Mouse (Mus musculus): ENCODE results near the gene Efcab12. TPM values are rescaled to one million over a fixed set of nuclear protein-coding genes. Genes with fewer than 3 reads are reported as not detected.
A peak's percentile ranks its signal among the peaks of the same experiment; 100 is the strongest.

Efcab12 gene
- total and polyA plus RNA-seq, 3 experiments, result 0.11 TPM; not detected in 2

- TF ChIP-seq HCFC1 (IDR thresholded peaks at IDR 0.05; ENCODE audit: low read depth, low read length) (peak; percentile 55; the same call in 1 of the 2 replicates), TAL1 (IDR thresholded peaks at IDR 0.05; ENCODE audit: low read length) (peak; percentile 75), ELF1 (IDR thresholded peaks at IDR 0.05; ENCODE audit: low read depth, low read length) (0 out of 2 replicates have a peak, but pooled peaks have one; percentile 9), MAX (IDR thresholded peaks at IDR 0.05; ENCODE audit: low read length) (no peak), NELFE (IDR thresholded peaks at IDR 0.05; ENCODE audit: low read depth, low read length) (no peak), MYC (IDR thresholded peaks at IDR 0.05; ENCODE audit: low read depth, low read length) (peak; percentile 52; the same call in 1 of the 2 replicates), RCOR1 (IDR thresholded peaks at IDR 0.05; ENCODE audit: low read depth, low read length) (peak; percentile 66), MYB (IDR thresholded peaks at IDR 0.05; ENCODE audit: low read depth, low read length) (no peak)
Measured at GRCm38 (mm10) chr6:115814104-115814503, 24.1 kb downstream of the Efcab12 start (continued).

DNA sequence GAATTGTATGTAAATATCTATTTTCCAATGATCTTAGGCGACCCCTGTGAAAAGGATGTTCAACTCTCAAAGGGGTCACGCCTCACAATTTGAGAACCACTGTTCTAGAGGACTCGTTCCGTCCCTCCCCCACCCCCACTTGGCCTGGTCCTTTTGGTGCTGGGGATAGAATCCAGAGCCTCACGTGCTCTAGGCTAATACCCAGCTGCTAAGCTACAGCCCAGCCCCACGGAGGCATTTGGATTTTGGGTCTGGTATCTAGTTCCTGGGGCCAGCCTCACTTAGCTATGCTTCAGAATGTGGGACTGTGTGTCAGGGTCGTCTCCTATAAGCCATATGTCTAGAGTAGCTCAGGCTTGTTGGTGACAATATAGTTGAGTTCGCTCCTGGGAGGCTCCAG is 26.6 kb downstream of the Efcab12 start:
- Histone ChIP-seq H3K9me3 (replicated peaks; ENCODE audit: insufficient read depth, low read length) (no peaks in the 10 kb centered on the region), H3K27ac (ENCODE audit: control insufficient read depth, low read depth, low read length) (no peak overlapping the region), H3K27me3 (ENCODE audit: control insufficient read depth in 1 of 2, insufficient read depth in 2 of 2, low read length in 2 of 2) (no peaks in the 10 kb centered on the region), H3K36me3 (ENCODE audit: control insufficient read depth in 1 of 2, insufficient read depth in 2 of 2, low read length in 2 of 2) (peaks cover 9 to 11% of the 10 kb centered on the region in 2 experiments), H3K4me3 (ENCODE audit: control insufficient read depth in 1 of 2, insufficient read depth in 1 of 2, low read depth in 2 of 2, low read length in 2 of 2) (no peak overlapping the region), H3K4me1 (ENCODE audit: control insufficient read depth in 1 of 2, insufficient read depth in 2 of 2, low read length in 2 of 2) (peaks cover 4 to 14% of the 10 kb centered on the region in 2 experiments), H3K9ac (ENCODE audit: control insufficient read depth, low read depth, low read length, poor library complexity, severe bottlenecking) (no peak overlapping the region), H3K79me2 (ENCODE audit: control insufficient read depth, insufficient read depth, low read length, poor library complexity) (peaks cover 19% of the 10 kb centered on the region)
- DNase-seq (ENCODE audit: low read depth, low spot score), result no peak
- TF ChIP-seq TCF12 (IDR thresholded peaks at IDR 0.05; ENCODE audit: low read depth, low read length) (no peak), EP300 (IDR thresholded peaks at IDR 0.05; ENCODE audit: low read depth in 1 of 2, low read length in 2 of 2) (no peak), ZNF384 (IDR thresholded peaks at IDR 0.05; ENCODE audit: low read depth, low read length) (no peak), TAL1 (IDR thresholded peaks at IDR 0.05; ENCODE audit: low read length) (no peak), NELFE (IDR thresholded peaks at IDR 0.05; ENCODE audit: low read depth, low read length) (no peak), USF1 (IDR thresholded peaks at IDR 0.05; ENCODE audit: low read depth, low read length) (no peak), MXI1 (IDR thresholded peaks at IDR 0.05; ENCODE audit: low read depth, low read length) (no peak), SIN3A (IDR thresholded peaks at IDR 0.05; ENCODE audit: low read length) (no peak), GABPA (IDR thresholded peaks at IDR 0.05; ENCODE audit: low read depth, low read length) (no peak)

DNA sequence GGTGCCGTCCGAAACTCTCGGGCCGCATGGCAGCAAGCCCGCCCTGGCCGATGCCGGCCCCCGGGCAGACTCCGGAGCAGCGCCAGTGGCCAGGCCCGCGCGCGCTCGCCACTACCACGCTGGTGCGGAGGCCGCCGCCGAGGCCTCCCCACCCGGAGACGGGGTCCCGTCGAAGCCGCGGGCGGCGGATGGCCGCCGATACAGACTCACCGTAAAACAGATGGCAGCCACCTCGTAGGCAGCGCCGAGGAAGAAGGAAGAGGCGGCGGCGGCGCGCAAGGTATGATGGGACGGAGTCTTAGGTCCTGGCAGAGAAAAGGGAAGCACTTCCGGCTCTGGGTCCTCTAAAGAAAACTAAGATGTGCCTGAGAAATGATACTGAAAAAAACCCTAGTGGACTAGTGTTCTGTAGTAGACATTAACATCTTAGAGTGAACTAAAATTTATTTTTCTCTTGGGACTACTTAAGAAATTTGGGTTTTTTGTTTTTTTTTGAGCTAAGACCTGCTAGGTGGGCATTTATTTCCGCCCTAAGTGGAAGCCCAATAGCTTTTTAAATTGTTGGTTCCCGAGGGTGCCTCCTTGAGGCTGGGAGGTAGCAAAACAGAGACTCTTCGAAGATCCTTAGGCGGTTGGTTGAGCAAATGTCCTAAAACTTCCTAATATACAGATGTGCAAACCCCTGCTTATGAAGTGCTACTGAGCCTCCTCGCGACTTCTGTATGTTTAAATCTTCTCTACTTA is 29.6 kb downstream of the Efcab12 start, which contains the start of gene Rpl32:
TSS of gene Rpl32 (minus strand) at position 260 of the 744 bp plus-strand sequence.
- Histone ChIP-seq H3K9me3 (replicated peaks; ENCODE audit: insufficient read depth, low read length) (no peaks in the 10 kb centered on the region), H3K4me3 (ENCODE audit: control insufficient read depth in 1 of 2, insufficient read depth in 1 of 2, low read depth in 2 of 2, low read length in 2 of 2) (peak within 1 kb of the TSS; percentile 94 to 98), H3K79me2 (ENCODE audit: control insufficient read depth, insufficient read depth, low read length, poor library complexity) (peaks cover 29% of the 10 kb centered on the region), H3K27me3 (ENCODE audit: control insufficient read depth in 1 of 2, insufficient read depth in 2 of 2, low read length in 2 of 2) (no peaks in the 10 kb centered on the region), H3K27ac (ENCODE audit: control insufficient read depth, low read depth, low read length) (peak within 1 kb of the TSS; percentile 88), H3K9ac (ENCODE audit: control insufficient read depth, low read depth, low read length, poor library complexity, severe bottlenecking) (peak within 1 kb of the TSS; percentile 98), H3K4me1 (ENCODE audit: control insufficient read depth in 1 of 2, insufficient read depth in 2 of 2, low read length in 2 of 2) (peaks cover 0 to 8% of the 10 kb centered on the region in 2 experiments; a peak in 1 of 4 replicates), H3K36me3 (ENCODE audit: control insufficient read depth in 1 of 2, insufficient read depth in 2 of 2, low read length in 2 of 2) (peaks cover 9 to 14% of the 10 kb centered on the region in 2 experiments)
- peak; percentile 96 for DNase-seq (ENCODE audit: low read depth, low spot score)
- peak; percentile 89 for TF ChIP-seq ZMIZ1 (IDR thresholded peaks at IDR 0.05; ENCODE audit: low read depth, low read length)
- TF ChIP-seq MAX (IDR thresholded peaks at IDR 0.05; ENCODE audit: low read length), result peak; percentile 86
- TF ChIP-seq POLR2A (IDR thresholded peaks at IDR 0.05; ENCODE audit: control insufficient read depth in 1 of 2, insufficient read depth in 1 of 2, low read depth in 1 of 2, low read length in 2 of 2, poor library complexity in 1 of 2), result peak; percentile 74 to 93; a peak in 3 of 4 replicates
- peak; percentile 94 for TF ChIP-seq MYC (IDR thresholded peaks at IDR 0.05; ENCODE audit: low read depth, low read length)
- peak; percentile 40 to 71 (median 49) for TF ChIP-seq CTCF (IDR thresholded peaks at IDR 0.05 in 2 of 3, conservative IDR thresholded peaks at IDR 0.05 in 1 of 3; ENCODE audit: control insufficient read depth in 1 of 3, insufficient read depth in 1 of 3, low read depth in 2 of 3, low read length in 3 of 3, poor library complexity in 1 of 3, severe bottlenecking in 1 of 3)
- TF ChIP-seq TAL1 (IDR thresholded peaks at IDR 0.05; ENCODE audit: low read length), result no peak
- no peak for TF ChIP-seq SMC3 (IDR thresholded peaks at IDR 0.05; ENCODE audit: low read depth, low read length)
- no peak for TF ChIP-seq CHD2 (IDR thresholded peaks at IDR 0.05; ENCODE audit: low read length)
- no peak for TF ChIP-seq ETS1 (IDR thresholded peaks at IDR 0.05; ENCODE audit: low read depth, low read length)
- TF ChIP-seq GATA1 (IDR thresholded peaks at IDR 0.05; ENCODE audit: low read depth, low read length), result no peak
- TF ChIP-seq NELFE (IDR thresholded peaks at IDR 0.05; ENCODE audit: low read depth, low read length), result peak; percentile 98
- TF ChIP-seq ELF1 (IDR thresholded peaks at IDR 0.05; ENCODE audit: low read depth, low read length), result peak; percentile 98
- TF ChIP-seq MAFK (IDR thresholded peaks at IDR 0.05; ENCODE audit: borderline replicate concordance, low read depth, low read length), result no peak
- peak; percentile 92 for TF ChIP-seq TBP (IDR thresholded peaks at IDR 0.05; ENCODE audit: low read depth, low read length)
- peak; percentile 58; the same call in 1 of the 2 replicates for TF ChIP-seq ZNF384 (IDR thresholded peaks at IDR 0.05; ENCODE audit: low read depth, low read length)
- no peak for TF ChIP-seq E2F4 (IDR thresholded peaks at IDR 0.05; ENCODE audit: borderline replicate concordance, low read depth, low read length)
- TF ChIP-seq HCFC1 (IDR thresholded peaks at IDR 0.05; ENCODE audit: low read depth, low read length), result peak; percentile 93
- no peak for TF ChIP-seq MAZ (IDR thresholded peaks at IDR 0.05; ENCODE audit: low read depth, low read length)
- no peak for TF ChIP-seq NRF1 (IDR thresholded peaks at IDR 0.05; ENCODE audit: insufficient read depth, low read depth, low read length, poor library complexity, severe bottlenecking)
- no peak for TF ChIP-seq ZC3H11A (IDR thresholded peaks at IDR 0.05; ENCODE audit: low read depth, low read length)

Data from MEL (cell line).